23 mouse cellular contexts compared by ENCODE assay signal in the genomic region with DNA sequence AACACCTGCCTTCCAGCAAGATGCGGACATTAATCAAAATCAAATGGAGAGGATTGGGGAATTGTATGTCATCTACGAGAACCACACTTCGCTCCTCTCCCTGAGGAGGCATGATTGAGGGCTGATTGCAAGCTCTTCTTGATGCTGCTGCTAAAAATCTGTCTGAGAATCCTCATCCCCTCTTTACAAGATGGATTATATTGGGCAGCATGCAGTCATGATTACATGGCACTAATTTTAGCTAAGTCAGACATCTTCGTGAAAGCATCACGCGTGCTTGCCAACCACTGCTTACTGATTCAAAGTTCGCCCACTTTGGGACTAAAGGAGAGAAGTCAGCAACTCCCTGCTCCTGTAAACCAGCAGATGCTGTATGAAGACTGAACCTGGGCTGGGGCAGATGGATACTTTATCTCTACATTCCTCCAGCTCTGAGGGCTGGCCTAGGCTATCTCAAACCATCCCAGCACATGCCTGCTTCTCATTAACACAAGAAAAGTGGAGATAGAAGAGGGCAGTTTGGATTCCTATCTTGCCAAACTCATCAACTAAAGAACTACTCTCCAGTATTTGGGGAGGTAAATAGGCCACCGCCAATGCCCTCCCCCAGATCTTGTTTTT.
DNase-seq lines count a peak whose midpoint lies in the region; ATAC-seq and TF ChIP-seq lines count a peak whose summit lies in the region.
"Had no signal": no experiment of that assay in that cellular context is flagged by ENCODE, and none has a peak within 500 bp of the region (broad histone marks: within the 10 kb centered on the region; RNA-seq: fewer than 3 reads in every experiment).

No protein-coding gene starts in this region.

- H3K9me3 ChIP-seq in stomach, embryonic 15.5 days = no peaks in the 10 kb centered on the region
- no peaks in the 10 kb centered on the region for H3K9me3 ChIP-seq in stomach, postnatal 0 days (ENCODE audit: control insufficient read depth, low read length)
- peaks cover 4% of the 10 kb centered on the region for H3K9me3 ChIP-seq in liver, embryonic 14.5 days (ENCODE audit: control insufficient read depth, low read length)
- H3K9me3 ChIP-seq in midbrain, embryonic 16.5 days (replicated peaks; ENCODE audit: control insufficient read depth, low read length, poor library complexity, severe bottlenecking) = peaks cover 7% of the 10 kb centered on the region
- H3K9me3 ChIP-seq: embryonic facial prominence, embryonic 15.5 days; hindbrain, embryonic 15.5 days had no signal

- no peak for DNase-seq in frontal cortex, postnatal 10 days (ENCODE audit: low spot score in 2 of 2)
- DNase-seq in stomach, postnatal 0 days (ENCODE audit: low spot score) = no peak
- DNase-seq in liver, embryonic 14.5 days (ENCODE audit: low read depth in 3 of 3, low spot score in 3 of 3) = peak; percentile 55 to 75 (median 68)
- DNase-seq in heart, adult 8-10 months (ENCODE audit: low spot score) = no peak
- DNase-seq in ovary, postnatal 10 days (ENCODE audit: low spot score) = no peak
- DNase-seq: adrenal gland, postnatal 14 days; cerebellum, adult 18-20 months; cerebellum, postnatal 25 days; embryo, embryonic 11 days; kidney, adult 11 months; kidney, postnatal 10 days; lung, adult 2 months; lung, postnatal 36 days; thymus, adult 2 months had no signal

- TF ChIP-seq EP300 in stomach, postnatal 0 days (optimal IDR thresholded peaks at IDR 0.05) = no peak
- peak; percentile 91 for TF ChIP-seq EP300 in liver, embryonic 14.5 days (IDR thresholded peaks at IDR 0.05; ENCODE audit: low read depth)

- no peak overlapping the region for H3K9ac ChIP-seq in stomach, embryonic 15.5 days
- H3K9ac ChIP-seq in stomach, postnatal 0 days (ENCODE audit: low read length) = no peak overlapping the region
- no peak overlapping the region; the same call in 1 of the 2 replicates for H3K9ac ChIP-seq in liver, embryonic 14.5 days (replicated peaks)
- no peak overlapping the region for H3K9ac ChIP-seq in midbrain, embryonic 16.5 days (ENCODE audit: low read depth, low read length)
- H3K9ac ChIP-seq: embryonic facial prominence, embryonic 15.5 days; heart, embryonic 13.5 days; hindbrain, embryonic 15.5 days had no signal

- H3K27ac ChIP-seq in stomach, embryonic 15.5 days = no peak overlapping the region
- H3K27ac ChIP-seq in stomach, postnatal 0 days (replicated peaks) = no peak overlapping the region
- peak overlapping the region; percentile 91 for H3K27ac ChIP-seq in liver, embryonic 14.5 days
- H3K27ac ChIP-seq in midbrain, embryonic 16.5 days (ENCODE audit: low read length) = no peak overlapping the region
- H3K27ac ChIP-seq: embryonic facial prominence, embryonic 15.5 days; heart, embryonic 13.5 days; hindbrain, embryonic 15.5 days had no signal

- ATAC-seq in frontal cortex, adult (ENCODE audit: low TSS enrichment) = peak; percentile 68
- peak; percentile 75; the same call in 1 of the 2 replicates for ATAC-seq in stomach, embryonic 15.5 days (ENCODE audit: insufficient read depth, low FRiP score, low read depth)
- ATAC-seq in stomach, postnatal 0 days (ENCODE audit: low FRiP score, low TSS enrichment) = no peak
- ATAC-seq in liver, embryonic 14.5 days (ENCODE audit: insufficient read depth) = peak; percentile 67
- no peak for ATAC-seq in midbrain, embryonic 16.5 days
- ATAC-seq: activated CD4-positive, CD25-positive, alpha-beta regulatory T cell, adult 4 months; CD4-positive, CD25-positive, alpha-beta regulatory T cell, adult 4 months had no signal

- WGBS in stomach, embryonic 15.5 days = 88% methylated on average over 8 of the region's 8 CpGs
- 92% methylated on average over 8 of the region's 8 CpGs for WGBS in stomach, postnatal 0 days
- 75% methylated on average over 8 of the region's 8 CpGs for WGBS in liver, embryonic 14.5 days (ENCODE audit: insufficient replicate concordance)
- 90% methylated on average over 8 of the region's 8 CpGs for WGBS in midbrain, embryonic 16.5 days

- H3K4me3 ChIP-seq in stomach, embryonic 15.5 days (replicated peaks) = no peak overlapping the region
- H3K4me3 ChIP-seq in stomach, postnatal 0 days (ENCODE audit: low read depth, low read length) = no peak overlapping the region
- H3K4me3 ChIP-seq in liver, embryonic 14.5 days (ENCODE audit: insufficient read depth in 1 of 2, low read depth in 2 of 2, low read length in 2 of 2) = no peak overlapping the region
- no peak overlapping the region for H3K4me3 ChIP-seq in midbrain, embryonic 16.5 days (ENCODE audit: low read depth, low read length)
- H3K4me3 ChIP-seq: embryonic facial prominence, embryonic 15.5 days; heart, embryonic 13.5 days; hindbrain, embryonic 15.5 days had no signal

- H3K27me3 ChIP-seq in stomach, embryonic 15.5 days (replicated peaks) = no peaks in the 10 kb centered on the region
- no peaks in the 10 kb centered on the region for H3K27me3 ChIP-seq in stomach, postnatal 0 days (ENCODE audit: control insufficient read depth, insufficient read depth, low read length)
- no peaks in the 10 kb centered on the region for H3K27me3 ChIP-seq in liver, embryonic 14.5 days (ENCODE audit: control insufficient read depth, insufficient read depth, low read length)
- no peaks in the 10 kb centered on the region for H3K27me3 ChIP-seq in midbrain, embryonic 16.5 days (ENCODE audit: control insufficient read depth, insufficient read depth, low read depth, low read length)
- H3K27me3 ChIP-seq: embryonic facial prominence, embryonic 15.5 days; heart, embryonic 13.5 days; hindbrain, embryonic 15.5 days had no signal

- H3K4me2 ChIP-seq in stomach, embryonic 15.5 days = no peak overlapping the region
- no peak overlapping the region for H3K4me2 ChIP-seq in stomach, postnatal 0 days (replicated peaks; ENCODE audit: low read depth)
- peak overlapping the region; percentile 34 for H3K4me2 ChIP-seq in liver, embryonic 14.5 days (ENCODE audit: low read depth)
- H3K4me2 ChIP-seq in midbrain, embryonic 16.5 days (ENCODE audit: low read length) = no peak overlapping the region
- H3K4me2 ChIP-seq: embryonic facial prominence, embryonic 15.5 days; heart, embryonic 13.5 days; hindbrain, embryonic 15.5 days; midbrain, embryonic 11.5 days had no signal

- no peak for TF ChIP-seq CTCF in stomach, postnatal 0 days (IDR thresholded peaks at IDR 0.05; ENCODE audit: low read depth)
- no peak for TF ChIP-seq CTCF in liver, embryonic 14.5 days (IDR thresholded peaks at IDR 0.05; ENCODE audit: low read depth)

- H3K36me3 ChIP-seq in stomach, embryonic 15.5 days = no peaks in the 10 kb centered on the region
- no peaks in the 10 kb centered on the region for H3K36me3 ChIP-seq in stomach, postnatal 0 days (ENCODE audit: control insufficient read depth, insufficient read depth, low read length)
- H3K36me3 ChIP-seq in liver, embryonic 14.5 days (replicated peaks; ENCODE audit: control insufficient read depth, insufficient read depth, low read depth) = no peaks in the 10 kb centered on the region
- no peaks in the 10 kb centered on the region for H3K36me3 ChIP-seq in midbrain, embryonic 16.5 days (ENCODE audit: control insufficient read depth, insufficient read depth, low read length)
- H3K36me3 ChIP-seq: embryonic facial prominence, embryonic 15.5 days; heart, embryonic 13.5 days; hindbrain, embryonic 15.5 days had no signal

- H3K4me1 ChIP-seq in stomach, embryonic 15.5 days = 0 out of 2 replicates have a peak, but pooled peaks cover 3% of the 10 kb centered on the region
- no peaks in the 10 kb centered on the region for H3K4me1 ChIP-seq in stomach, postnatal 0 days (replicated peaks; ENCODE audit: control insufficient read depth, insufficient read depth)
- H3K4me1 ChIP-seq in liver, embryonic 14.5 days (replicated peaks; ENCODE audit: control insufficient read depth in 2 of 2, insufficient read depth in 2 of 2, low read length in 1 of 2) = peaks cover 53 to 57% of the 10 kb centered on the region in 2 experiments
- no peaks in the 10 kb centered on the region for H3K4me1 ChIP-seq in midbrain, embryonic 16.5 days (ENCODE audit: control insufficient read depth, insufficient read depth, low read length)
- H3K4me1 ChIP-seq: hindbrain, embryonic 15.5 days had no signal

Comparison
In these comparisons a context has a peak if more than half of its experiments do, and no peak if none do; other contexts are left out.
1. ATAC-seq: peak in frontal cortex, adult (single experiment), stomach, embryonic 15.5 days (single experiment) and liver, embryonic 14.5 days (single experiment); none in stomach, postnatal 0 days (single experiment) and midbrain, embryonic 16.5 days (single experiment).
2. DNase-seq: peak in liver, embryonic 14.5 days (3 of 3); none in frontal cortex, postnatal 10 days (0 of 2), stomach, postnatal 0 days (single experiment), heart, adult 8-10 months (single experiment) and ovary, postnatal 10 days (single experiment).